Mouse (Mus musculus): ENCODE results near the gene Amph. TPM values are rescaled to one million over a fixed set of nuclear protein-coding genes. Genes with fewer than 3 reads are reported as not detected.

Amph gene
- polyA plus RNA-seq, 1 experiment from 2014 or later: 1.8 TPM

- Histone ChIP-seq H3K4me1 (no peaks in the 10 kb centered on the region), H3K27me3 (replicated peaks) (no peaks in the 10 kb centered on the region), H3K9ac (no peak overlapping the region), H3K9me3 (no peaks in the 10 kb centered on the region), H3K4me2 (no peak overlapping the region), H3K27ac (no peak overlapping the region), H3K36me3 (no peaks in the 10 kb centered on the region), H3K4me3 (replicated peaks) (no peak overlapping the region)
- no peak for ATAC-seq (ENCODE audit: insufficient read depth, low FRiP score, low read depth)
- 78% methylated on average over 12 of the region's 12 CpGs for WGBS
Observed at GRCm38 (mm10) chr13:19150438-19151301, 202.7 kb downstream of the Amph start.

- no peaks in the 10 kb centered on the region for H3K27me3 ChIP-seq (replicated peaks)
- 82% methylated on average over 3 of the region's 3 CpGs for WGBS
- H3K9me3 ChIP-seq: no peaks in the 10 kb centered on the region
- H3K4me3 ChIP-seq (replicated peaks): no peak overlapping the region
- no peak for ATAC-seq (ENCODE audit: insufficient read depth, low FRiP score, low read depth)
- H3K36me3 ChIP-seq: no peaks in the 10 kb centered on the region
- no peak overlapping the region for H3K9ac ChIP-seq
- H3K27ac ChIP-seq: no peak overlapping the region
- no peaks in the 10 kb centered on the region for H3K4me1 ChIP-seq
- H3K4me2 ChIP-seq: no peak overlapping the region
Observed at GRCm38 (mm10) chr13:19152126-19152525, 204.1 kb downstream of the Amph start.

- no peak; the same call in 1 of the 2 replicates for ATAC-seq (ENCODE audit: insufficient read depth, low FRiP score, low read depth)
- H3K27ac ChIP-seq: no peak overlapping the region
- H3K27me3 ChIP-seq (replicated peaks): no peaks in the 10 kb centered on the region
- H3K4me1 ChIP-seq: no peaks in the 10 kb centered on the region
- no peak overlapping the region for H3K4me3 ChIP-seq (replicated peaks)
- H3K36me3 ChIP-seq: no peaks in the 10 kb centered on the region
- no peak overlapping the region for H3K4me2 ChIP-seq
- no peaks in the 10 kb centered on the region for H3K9me3 ChIP-seq
- H3K9ac ChIP-seq: no peak overlapping the region
- 28% methylated on average over 4 of the region's 4 CpGs for WGBS
Observed at GRCm38 (mm10) chr13:19158484-19158883, 210.5 kb downstream of the Amph start.

GRCm38 (mm10) chr13:19160616-19161015, 212.6 kb downstream of the Amph start:
- WGBS: 63% methylated on average over 7 of the region's 7 CpGs
- no peak for ATAC-seq (ENCODE audit: insufficient read depth, low FRiP score, low read depth)
- H3K36me3 ChIP-seq: no peaks in the 10 kb centered on the region
- no peaks in the 10 kb centered on the region for H3K27me3 ChIP-seq (replicated peaks)
- no peak overlapping the region for H3K4me2 ChIP-seq
- no peaks in the 10 kb centered on the region for H3K4me1 ChIP-seq
- H3K4me3 ChIP-seq (replicated peaks): no peak overlapping the region
- no peaks in the 10 kb centered on the region for H3K9me3 ChIP-seq
- H3K9ac ChIP-seq: no peak overlapping the region
- no peak overlapping the region for H3K27ac ChIP-seq

- H3K27me3 ChIP-seq (replicated peaks): no peaks in the 10 kb centered on the region
- no peak overlapping the region for H3K9ac ChIP-seq
- H3K4me3 ChIP-seq (replicated peaks): no peak overlapping the region
- no peaks in the 10 kb centered on the region for H3K9me3 ChIP-seq
- no peak overlapping the region for H3K27ac ChIP-seq
- no peaks in the 10 kb centered on the region for H3K36me3 ChIP-seq
- ATAC-seq (ENCODE audit: insufficient read depth, low FRiP score, low read depth): no peak
- no peaks in the 10 kb centered on the region for H3K4me1 ChIP-seq
- WGBS: 52% methylated on average over 6 of the region's 7 CpGs
- H3K4me2 ChIP-seq: no peak overlapping the region
Observed at GRCm38 (mm10) chr13:19161111-19161510, 213.1 kb downstream of the Amph start.

- Histone ChIP-seq H3K9ac (no peak overlapping the region), H3K27ac (no peak overlapping the region), H3K4me2 (no peak overlapping the region), H3K27me3 (replicated peaks) (no peaks in the 10 kb centered on the region), H3K4me3 (replicated peaks) (no peak overlapping the region), H3K9me3 (no peaks in the 10 kb centered on the region), H3K36me3 (no peaks in the 10 kb centered on the region), H3K4me1 (no peaks in the 10 kb centered on the region)
- no peak for ATAC-seq (ENCODE audit: insufficient read depth, low FRiP score, low read depth)
- 69% methylated on average over 6 of the region's 6 CpGs for WGBS
Observed at GRCm38 (mm10) chr13:19162120-19162519, 214.1 kb downstream of the Amph start.

- peak; percentile 89 for ATAC-seq (ENCODE audit: insufficient read depth, low FRiP score, low read depth)
Observed at GRCm38 (mm10) chr13:19177662-19178259, 229.8 kb downstream of the Amph start.

GRCm38 (mm10) chr13:19178351-19178750, 230.3 kb downstream of the Amph start:
- ATAC-seq (ENCODE audit: insufficient read depth, low FRiP score, low read depth): peak; percentile 94
- H3K4me1 ChIP-seq: no peaks in the 10 kb centered on the region
- H3K4me2 ChIP-seq: no peak overlapping the region
- H3K4me3 ChIP-seq (replicated peaks): no peak overlapping the region
- H3K27me3 ChIP-seq (replicated peaks): no peaks in the 10 kb centered on the region
- 70% methylated on average over 5 of the region's 5 CpGs for WGBS
- H3K9me3 ChIP-seq: no peaks in the 10 kb centered on the region
- no peaks in the 10 kb centered on the region for H3K36me3 ChIP-seq
- no peak overlapping the region for H3K9ac ChIP-seq
- no peak overlapping the region for H3K27ac ChIP-seq

More at GRCm38 (mm10) chr13:19177662-19178259, 229.8 kb downstream of the Amph start:
- Histone ChIP-seq H3K4me3 (replicated peaks) (no peak overlapping the region), H3K9me3 (no peaks in the 10 kb centered on the region), H3K27me3 (replicated peaks) (no peaks in the 10 kb centered on the region), H3K27ac (no peak overlapping the region), H3K9ac (no peak overlapping the region), H3K4me1 (no peaks in the 10 kb centered on the region), H3K4me2 (no peak overlapping the region), H3K36me3 (no peaks in the 10 kb centered on the region)
- WGBS: 65% methylated on average over 1 of the region's 1 CpGs

GRCm38 (mm10) chr13:19182259-19182658, 234.3 kb downstream of the Amph start:
- H3K27me3 ChIP-seq (replicated peaks): no peaks in the 10 kb centered on the region
- H3K4me1 ChIP-seq: no peaks in the 10 kb centered on the region
- H3K36me3 ChIP-seq: no peaks in the 10 kb centered on the region
- 60% methylated on average over 8 of the region's 8 CpGs for WGBS
- no peak for ATAC-seq (ENCODE audit: insufficient read depth, low FRiP score, low read depth)
- no peaks in the 10 kb centered on the region for H3K9me3 ChIP-seq
- no peak overlapping the region for H3K4me3 ChIP-seq (replicated peaks)
- H3K9ac ChIP-seq: no peak overlapping the region
- H3K27ac ChIP-seq: no peak overlapping the region
- no peak overlapping the region for H3K4me2 ChIP-seq

- H3K36me3 ChIP-seq: no peaks in the 10 kb centered on the region
- H3K27me3 ChIP-seq (replicated peaks): no peaks in the 10 kb centered on the region
- ATAC-seq (ENCODE audit: insufficient read depth, low FRiP score, low read depth): no peak
- 25% methylated on average over 6 of the region's 6 CpGs for WGBS
- H3K27ac ChIP-seq: no peak overlapping the region
- no peak overlapping the region for H3K4me2 ChIP-seq
- no peaks in the 10 kb centered on the region for H3K4me1 ChIP-seq
- no peak overlapping the region for H3K9ac ChIP-seq
- no peaks in the 10 kb centered on the region for H3K9me3 ChIP-seq
- H3K4me3 ChIP-seq (replicated peaks): no peak overlapping the region
Observed at GRCm38 (mm10) chr13:19190052-19190451, 242.0 kb downstream of the Amph start.

GRCm38 (mm10) chr13:19194803-19195202, 246.8 kb downstream of the Amph start:
- H3K27me3 ChIP-seq (replicated peaks): no peaks in the 10 kb centered on the region

GRCm38 (mm10) chr13:19195456-19195855, 247.5 kb downstream of the Amph start:
- H3K4me1 ChIP-seq: no peaks in the 10 kb centered on the region
- no peaks in the 10 kb centered on the region for H3K27me3 ChIP-seq (replicated peaks)
- H3K27ac ChIP-seq: no peak overlapping the region
- 54% methylated on average over 1 of the region's 1 CpGs for WGBS
- no peak for ATAC-seq (ENCODE audit: insufficient read depth, low FRiP score, low read depth)
- H3K9ac ChIP-seq: no peak overlapping the region
- H3K4me3 ChIP-seq (replicated peaks): no peak overlapping the region
- H3K36me3 ChIP-seq: no peaks in the 10 kb centered on the region
- no peaks in the 10 kb centered on the region for H3K9me3 ChIP-seq
- no peak overlapping the region for H3K4me2 ChIP-seq

More at GRCm38 (mm10) chr13:19194803-19195202, 246.8 kb downstream of the Amph start:
- H3K4me2 ChIP-seq: no peak overlapping the region
- H3K27ac ChIP-seq: no peak overlapping the region
- H3K9me3 ChIP-seq: no peaks in the 10 kb centered on the region
- H3K36me3 ChIP-seq: no peaks in the 10 kb centered on the region
- H3K4me1 ChIP-seq: no peaks in the 10 kb centered on the region
- no peak for ATAC-seq (ENCODE audit: insufficient read depth, low FRiP score, low read depth)
- no peak overlapping the region for H3K9ac ChIP-seq
- H3K4me3 ChIP-seq (replicated peaks): no peak overlapping the region
- 86% methylated on average over 4 of the region's 4 CpGs for WGBS

Measured in stomach, embryonic 15.5 days (tissue).